Mouse (Mus musculus) adipocyte (in vitro differentiated cells): ENCODE measurements around the gene Pgap2.
A peak's percentile ranks its signal among the peaks of the same experiment; 100 is the strongest.
"Not testable (repeated sequence)": the region's sequence is repeated elsewhere in the genome, so short reads cannot be mapped to it uniquely, and the experiment has no call there.

Experiments
- DNase-seq: peaks from one replicate; pipeline ENCODE4 v3.0.0-alpha.2; 2016; ENCODE audit warnings: low spot score

Gene Pgap2

GRCm38 (mm10) chr7:102239591-102239990 is 29.6 kb downstream of the Pgap2 start:
- DNase-seq: no peak

- DNase-seq: no peak
Observed at GRCm38 (mm10) chr7:102242371-102242770, 32.4 kb downstream of the Pgap2 start.

GRCm38 (mm10) chr7:102242917-102243316 is 32.9 kb downstream of the Pgap2 start:
- no peak for DNase-seq

- DNase-seq: no peak
Observed at GRCm38 (mm10) chr7:102243870-102244269, 33.9 kb downstream of the Pgap2 start.

GRCm38 (mm10) chr7:102244782-102245535 is 35.0 kb downstream of the Pgap2 start:
- DNase-seq: peak; percentile 46

- DNase-seq: peak; percentile 22
Observed at GRCm38 (mm10) chr7:102245775-102246174, 35.8 kb downstream of the Pgap2 start.

- DNase-seq: no peak
Observed at GRCm38 (mm10) chr7:102246265-102246664, 36.3 kb downstream of the Pgap2 start.

GRCm38 (mm10) chr7:102246956-102247797 is 37.2 kb downstream of the Pgap2 start:
- no peak for DNase-seq

- no peak for DNase-seq
Observed at GRCm38 (mm10) chr7:102248691-102249404, 38.8 kb downstream of the Pgap2 start.

- peak; percentile 34 for DNase-seq
Observed at GRCm38 (mm10) chr7:102249531-102249895, 39.5 kb downstream of the Pgap2 start.

- peak; percentile 67 for DNase-seq
Observed at GRCm38 (mm10) chr7:102249896-102250630, 40.1 kb downstream of the Pgap2 start.

GRCm38 (mm10) chr7:102250631-102251214 is 40.7 kb downstream of the Pgap2 start:
- DNase-seq: peak; percentile 82

- DNase-seq: no peak
Observed at GRCm38 (mm10) chr7:102253631-102254030, 43.6 kb downstream of the Pgap2 start.

GRCm38 (mm10) chr7:102255954-102256353 is 45.9 kb downstream of the Pgap2 start, which contains the start of gene Rhog:
Gene Rhog (minus strand): TSS chr7:102256054.
- no peak for DNase-seq

GRCm38 (mm10) chr7:102256636-102257035 is 46.6 kb downstream of the Pgap2 start:
- DNase-seq: no peak

GRCm38 (mm10) chr7:102258189-102258588 is 48.2 kb downstream of the Pgap2 start:
- peak; percentile 82 for DNase-seq

- DNase-seq: no peak
Observed at GRCm38 (mm10) chr7:102258753-102259152, 48.7 kb downstream of the Pgap2 start.

GRCm38 (mm10) chr7:102259716-102260479 is 49.9 kb downstream of the Pgap2 start:
- no peak for DNase-seq

- DNase-seq: no peak
Observed at GRCm38 (mm10) chr7:102260518-102260917, 50.5 kb downstream of the Pgap2 start.

GRCm38 (mm10) chr7:102263020-102263419 is 53.0 kb downstream of the Pgap2 start:
- no peak for DNase-seq

- DNase-seq: not testable (repeated sequence)
Observed at GRCm38 (mm10) chr7:102266021-102266400, 56.0 kb downstream of the Pgap2 start.
